Mouse (Mus musculus): Measurements from ENCODE around the gene Scnn1a. TPM values are rescaled to one million over a fixed set of nuclear protein-coding genes. Genes with fewer than 3 reads are reported as not detected.

The Scnn1a gene
- total and polyA plus RNA-seq, 2 experiments from 2014 or later: 1.2 to 1.7 TPM

- Histone ChIP-seq H3K4me2 (ENCODE audit: low read depth, low read length) (no peak overlapping the region), H3K27ac (no peak overlapping the region), H3K27me3 (ENCODE audit: insufficient read depth, low read length) (peaks cover 21% of the 10 kb centered on the region; the same call in 1 of the 2 replicates), H3K36me3 (ENCODE audit: insufficient read depth, low read length) (no peaks in the 10 kb centered on the region), H3K9ac (replicated peaks; ENCODE audit: low read length) (no peak overlapping the region), H3K9me3 (ENCODE audit: low read length) (no peaks in the 10 kb centered on the region), H3K4me1 (ENCODE audit: insufficient read depth, low read length) (peaks cover 3% of the 10 kb centered on the region; the same call in 1 of the 2 replicates), H3K4me3 (ENCODE audit: low read length) (no peak overlapping the region)
- no peak for ATAC-seq
- TF ChIP-seq CTCF (IDR thresholded peaks at IDR 0.05; ENCODE audit: low read depth): no peak
- 39% methylated on average over 13 of the region's 13 CpGs for WGBS
- peak; percentile 18 for DNase-seq (ENCODE audit: low spot score)
Observed at GRCm38 (mm10) chr6:125322794-125323193, 2.3 kb downstream of the Scnn1a start.

- H3K9me3 ChIP-seq (ENCODE audit: low read length): no peaks in the 10 kb centered on the region
- no peak overlapping the region for H3K4me2 ChIP-seq (ENCODE audit: low read depth, low read length)
- H3K4me1 ChIP-seq (ENCODE audit: insufficient read depth, low read length): peaks cover 3% of the 10 kb centered on the region; the same call in 1 of the 2 replicates
- no peak overlapping the region for H3K9ac ChIP-seq (replicated peaks; ENCODE audit: low read length)
- DNase-seq (ENCODE audit: low spot score) (no peak), ATAC-seq (no peak)
- no peak overlapping the region for H3K4me3 ChIP-seq (ENCODE audit: low read length)
- no peaks in the 10 kb centered on the region for H3K36me3 ChIP-seq (ENCODE audit: insufficient read depth, low read length)
- WGBS: 76% methylated on average over 6 of the region's 6 CpGs
- peaks cover 21% of the 10 kb centered on the region; the same call in 1 of the 2 replicates for H3K27me3 ChIP-seq (ENCODE audit: insufficient read depth, low read length)
- TF ChIP-seq CTCF (IDR thresholded peaks at IDR 0.05; ENCODE audit: low read depth): no peak
- no peak overlapping the region for H3K27ac ChIP-seq
Observed at GRCm38 (mm10) chr6:125323547-125323946, 3.1 kb downstream of the Scnn1a start.

- ATAC-seq: no peak
Observed at GRCm38 (mm10) chr6:125325337-125325736, 4.9 kb downstream of the Scnn1a start.

GRCm38 (mm10) chr6:125328243-125328642 is 7.8 kb downstream of the Scnn1a start:
- Histone ChIP-seq H3K27ac (no peak overlapping the region), H3K4me3 (ENCODE audit: low read length) (no peak overlapping the region), H3K9me3 (ENCODE audit: low read length) (no peaks in the 10 kb centered on the region), H3K9ac (replicated peaks; ENCODE audit: low read length) (no peak overlapping the region), H3K4me1 (ENCODE audit: insufficient read depth, low read length) (no peaks in the 10 kb centered on the region; the same call in 1 of the 2 replicates), H3K36me3 (ENCODE audit: insufficient read depth, low read length) (no peaks in the 10 kb centered on the region), H3K27me3 (ENCODE audit: insufficient read depth, low read length) (no peaks in the 10 kb centered on the region), H3K4me2 (ENCODE audit: low read depth, low read length) (no peak overlapping the region)
- no peak for DNase-seq (ENCODE audit: low spot score)
- ATAC-seq: no peak
- TF ChIP-seq CTCF (IDR thresholded peaks at IDR 0.05; ENCODE audit: low read depth): 0 out of 2 replicates have a peak, but pooled peaks have one; percentile 4
- WGBS: 83% methylated on average over 5 of the region's 5 CpGs

More at GRCm38 (mm10) chr6:125325337-125325736, 4.9 kb downstream of the Scnn1a start:
- no peak for DNase-seq (ENCODE audit: low spot score)
- Histone ChIP-seq H3K36me3 (ENCODE audit: insufficient read depth, low read length) (no peaks in the 10 kb centered on the region), H3K4me3 (ENCODE audit: low read length) (no peak overlapping the region), H3K27me3 (ENCODE audit: insufficient read depth, low read length) (peaks cover 12% of the 10 kb centered on the region; the same call in 1 of the 2 replicates), H3K27ac (no peak overlapping the region), H3K4me2 (ENCODE audit: low read depth, low read length) (no peak overlapping the region), H3K9ac (replicated peaks; ENCODE audit: low read length) (no peak overlapping the region), H3K4me1 (ENCODE audit: insufficient read depth, low read length) (peaks cover 3% of the 10 kb centered on the region), H3K9me3 (ENCODE audit: low read length) (no peaks in the 10 kb centered on the region)
- no peak for TF ChIP-seq CTCF (IDR thresholded peaks at IDR 0.05; ENCODE audit: low read depth)
- 64% methylated on average over 6 of the region's 6 CpGs for WGBS

- DNase-seq (ENCODE audit: low spot score): peak; percentile 82
- H3K27me3 ChIP-seq (ENCODE audit: insufficient read depth, low read length): no peaks in the 10 kb centered on the region
- 1% methylated on average over 39 of the region's 39 CpGs for WGBS
- H3K4me1 ChIP-seq (ENCODE audit: insufficient read depth, low read length): no peaks in the 10 kb centered on the region; the same call in 1 of the 2 replicates
- H3K9ac ChIP-seq (replicated peaks; ENCODE audit: low read length): peak overlapping the region; percentile 55
- H3K27ac ChIP-seq: peak overlapping the region; percentile 48; the same call in 1 of the 2 replicates
- ATAC-seq: peak; percentile 89
- peak overlapping the region; percentile 92 for H3K4me2 ChIP-seq (ENCODE audit: low read depth, low read length)
- no peak for TF ChIP-seq CTCF (IDR thresholded peaks at IDR 0.05; ENCODE audit: low read depth)
- H3K4me3 ChIP-seq (ENCODE audit: low read length): peak overlapping the region; percentile 44
- no peaks in the 10 kb centered on the region for H3K9me3 ChIP-seq (ENCODE audit: low read length)
- H3K36me3 ChIP-seq (ENCODE audit: insufficient read depth, low read length): no peaks in the 10 kb centered on the region
Observed at GRCm38 (mm10) chr6:125330626-125331326, 10.3 kb downstream of the Scnn1a start.

GRCm38 (mm10) chr6:125333112-125333899 is 12.8 kb downstream of the Scnn1a start:
- Histone ChIP-seq H3K36me3 (ENCODE audit: insufficient read depth, low read length) (no peaks in the 10 kb centered on the region), H3K4me2 (ENCODE audit: low read depth, low read length) (no peak overlapping the region), H3K27me3 (ENCODE audit: insufficient read depth, low read length) (no peaks in the 10 kb centered on the region), H3K4me1 (ENCODE audit: insufficient read depth, low read length) (no peaks in the 10 kb centered on the region; the same call in 1 of the 2 replicates), H3K27ac (no peak overlapping the region), H3K9me3 (ENCODE audit: low read length) (no peaks in the 10 kb centered on the region), H3K9ac (replicated peaks; ENCODE audit: low read length) (no peak overlapping the region), H3K4me3 (ENCODE audit: low read length) (no peak overlapping the region)
- DNase-seq (ENCODE audit: low spot score) (no peak), ATAC-seq (no peak)
- WGBS: 78% methylated on average over 14 of the region's 14 CpGs
- no peak for TF ChIP-seq CTCF (IDR thresholded peaks at IDR 0.05; ENCODE audit: low read depth)
